Mouse (Mus musculus) stomach, embryonic 15.5 days (tissue): ENCODE results near the gene Ctnnb1. TPM values are rescaled to one million over a fixed set of nuclear protein-coding genes. Genes with fewer than 3 reads are reported as not detected.

Experiments used
- ATAC-seq: fragments of 200-750 bp; cut with Nextera tagmentation; 2 replicates; pipeline ENCODE4 v1.8.0; 2017; ENCODE audit warnings: low read depth, moderate number of reproducible peaks, moderate TSS enrichment; ENCODE audit not compliant: insufficient read depth, low FRiP score
- H3K27ac ChIP-seq: fragments of 300-500 bp; sonication (generic); 2 replicates; pipeline ENCODE4 v1.5.1; 2015; ENCODE audit warnings: mild to moderate bottlenecking, inconsistent platforms
- H3K27me3 ChIP-seq: fragments of 300-500 bp; sonication (generic); replicated peaks from 2 replicates; pipeline ENCODE4 v1.6.1; 2015; ENCODE audit warnings: inconsistent platforms
- H3K36me3 ChIP-seq: fragments of 300-500 bp; sonication (generic); 2 replicates; pipeline ENCODE4 v1.6.1; 2015; ENCODE audit warnings: inconsistent platforms
- H3K4me1 ChIP-seq: fragments of 300-500 bp; sonication (generic); 2 replicates; pipeline ENCODE4 v1.6.1; 2015; ENCODE audit warnings: inconsistent platforms
- H3K4me2 ChIP-seq: fragments of 300-500 bp; sonication (generic); 2 replicates; pipeline ENCODE4 v1.6.1; 2015; ENCODE audit warnings: mild to moderate bottlenecking, inconsistent platforms
- H3K4me3 ChIP-seq: fragments of 300-500 bp; sonication (generic); replicated peaks from 2 replicates; pipeline ENCODE4 v1.5.1; 2015; ENCODE audit warnings: inconsistent platforms
- H3K9ac ChIP-seq: fragments of 300-500 bp; sonication (generic); 2 replicates; pipeline ENCODE4 v1.6.1; 2015; ENCODE audit warnings: inconsistent platforms
- H3K9me3 ChIP-seq: fragments of 300-500 bp; sonication (generic); 2 replicates; pipeline ENCODE4 v1.6.1; 2016; ENCODE audit warnings: inconsistent platforms
- WGBS: fragments of 180-500 bp; shearing (Covaris S2); methylation state at CpG from one replicate; pipeline ENCODE4 v1.1.7; 2015; 5-methylcytosine and 5-hydroxymethylcytosine counted together
- polyA plus RNA-seq: library from polyadenylated mRNA; unstranded; fragments of >200 nt; fragmentation: Nextera tagmentation; extraction: Ambion mirVana; gene quantifications from 2 replicates; pipeline ENCODE4 v1.2.1, GENCODE M21; 2015

Gene Ctnnb1
- polyA plus RNA-seq, 1 experiment from 2014 or later = 502 TPM

GRCm38 (mm10) chr9:120986255-120986654, 57.2 kb downstream of the Ctnnb1 start:
- Histone ChIP-seq H3K9me3 (no peaks in the 10 kb centered on the region), H3K4me1 (peaks cover 24% of the 10 kb centered on the region), H3K27me3 (no peaks in the 10 kb centered on the region), H3K4me2 (no peak overlapping the region), H3K9ac (no peak overlapping the region), H3K36me3 (no peaks in the 10 kb centered on the region), H3K27ac (no peak overlapping the region), H3K4me3 (no peak overlapping the region)
- no peak for ATAC-seq
- WGBS = 93% methylated on average over 3 of the region's 3 CpGs

- Histone ChIP-seq H3K4me3 (no peak overlapping the region), H3K27ac (no peak overlapping the region), H3K4me1 (peaks cover 24% of the 10 kb centered on the region), H3K9ac (no peak overlapping the region), H3K9me3 (no peaks in the 10 kb centered on the region), H3K36me3 (no peaks in the 10 kb centered on the region), H3K27me3 (no peaks in the 10 kb centered on the region), H3K4me2 (no peak overlapping the region)
- WGBS = 66% methylated on average over 4 of the region's 4 CpGs
- no peak for ATAC-seq
These were observed 58.0 kb downstream of the Ctnnb1 start for GRCm38 (mm10) chr9:120986994-120987393.

GRCm38 (mm10) chr9:120988088-120988487, 59.1 kb downstream of the Ctnnb1 start:
- H3K36me3 ChIP-seq = no peaks in the 10 kb centered on the region
- H3K27ac ChIP-seq = no peak overlapping the region; the same call in 1 of the 2 replicates
- H3K9ac ChIP-seq = no peak overlapping the region
- no peaks in the 10 kb centered on the region for H3K27me3 ChIP-seq
- H3K4me3 ChIP-seq = no peak overlapping the region
- no peaks in the 10 kb centered on the region for H3K9me3 ChIP-seq
- H3K4me2 ChIP-seq = no peak overlapping the region
- ATAC-seq = no peak
- peaks cover 24% of the 10 kb centered on the region for H3K4me1 ChIP-seq
- WGBS = 47% methylated on average over 9 of the region's 9 CpGs

GRCm38 (mm10) chr9:120989806-120990700, 61.0 kb downstream of the Ctnnb1 start:
- peak overlapping the region; percentile 8; the same call in 1 of the 2 replicates for H3K4me2 ChIP-seq
- WGBS = 48% methylated on average over 15 of the region's 15 CpGs
- peak overlapping the region; percentile 51 for H3K27ac ChIP-seq
- no peaks in the 10 kb centered on the region for H3K9me3 ChIP-seq
- no peaks in the 10 kb centered on the region for H3K27me3 ChIP-seq
- H3K9ac ChIP-seq = no peak overlapping the region
- ATAC-seq = no peak
- H3K36me3 ChIP-seq = no peaks in the 10 kb centered on the region
- H3K4me1 ChIP-seq = peaks cover 21% of the 10 kb centered on the region
- no peak overlapping the region for H3K4me3 ChIP-seq

- 59% methylated on average over 2 of the region's 2 CpGs for WGBS
- no peaks in the 10 kb centered on the region for H3K36me3 ChIP-seq
- H3K4me1 ChIP-seq = peaks cover 21% of the 10 kb centered on the region
- no peaks in the 10 kb centered on the region for H3K27me3 ChIP-seq
- H3K27ac ChIP-seq = no peak overlapping the region
- H3K9me3 ChIP-seq = no peaks in the 10 kb centered on the region
- H3K4me2 ChIP-seq = no peak overlapping the region
- ATAC-seq = no peak
- no peak overlapping the region for H3K9ac ChIP-seq
- no peak overlapping the region for H3K4me3 ChIP-seq
These were observed 62.8 kb downstream of the Ctnnb1 start for GRCm38 (mm10) chr9:120991801-120992200.

- H3K4me1 ChIP-seq = peaks cover 22% of the 10 kb centered on the region
- no peaks in the 10 kb centered on the region for H3K9me3 ChIP-seq
- ATAC-seq = no peak
- no peaks in the 10 kb centered on the region for H3K27me3 ChIP-seq
- no peaks in the 10 kb centered on the region for H3K36me3 ChIP-seq
- no peak overlapping the region for H3K4me3 ChIP-seq
- no peak overlapping the region for H3K27ac ChIP-seq
- H3K9ac ChIP-seq = no peak overlapping the region
- no peak overlapping the region for H3K4me2 ChIP-seq
- 78% methylated on average over 10 of the region's 10 CpGs for WGBS
These were observed 64.0 kb downstream of the Ctnnb1 start for GRCm38 (mm10) chr9:120993004-120993403.

GRCm38 (mm10) chr9:120994223-120995155, 65.5 kb downstream of the Ctnnb1 start:
- Histone ChIP-seq H3K9me3 (no peaks in the 10 kb centered on the region), H3K4me2 (no peak overlapping the region), H3K27me3 (no peaks in the 10 kb centered on the region), H3K9ac (no peak overlapping the region), H3K4me3 (no peak overlapping the region), H3K27ac (no peak overlapping the region), H3K36me3 (no peaks in the 10 kb centered on the region), H3K4me1 (peaks cover 15% of the 10 kb centered on the region; the same call in 1 of the 2 replicates)
- ATAC-seq = no peak
- WGBS = 61% methylated on average over 15 of the region's 15 CpGs

GRCm38 (mm10) chr9:120998696-120999095, 69.7 kb downstream of the Ctnnb1 start:
- no peak for ATAC-seq
- 67% methylated on average over 11 of the region's 11 CpGs for WGBS
- no peak overlapping the region for H3K9ac ChIP-seq
- H3K4me3 ChIP-seq = no peak overlapping the region
- no peaks in the 10 kb centered on the region for H3K36me3 ChIP-seq
- H3K4me2 ChIP-seq = no peak overlapping the region
- no peaks in the 10 kb centered on the region for H3K9me3 ChIP-seq
- H3K4me1 ChIP-seq = peaks cover 22% of the 10 kb centered on the region
- no peaks in the 10 kb centered on the region for H3K27me3 ChIP-seq
- no peak overlapping the region for H3K27ac ChIP-seq

GRCm38 (mm10) chr9:121000641-121001320, 71.8 kb downstream of the Ctnnb1 start:
- ATAC-seq = peak; percentile 44; the same call in 1 of the 2 replicates

GRCm38 (mm10) chr9:121001681-121002540, 72.9 kb downstream of the Ctnnb1 start:
- H3K4me2 ChIP-seq = no peak overlapping the region
- 68% methylated on average over 15 of the region's 15 CpGs for WGBS
- H3K4me1 ChIP-seq = peaks cover 22% of the 10 kb centered on the region
- 0 out of 2 replicates have a peak overlapping the region, but pooled peaks have one; percentile 75 for H3K27ac ChIP-seq
- no peaks in the 10 kb centered on the region for H3K36me3 ChIP-seq
- peak; percentile 37; the same call in 1 of the 2 replicates for ATAC-seq
- no peak overlapping the region for H3K4me3 ChIP-seq
- H3K9me3 ChIP-seq = no peaks in the 10 kb centered on the region
- no peak overlapping the region for H3K9ac ChIP-seq
- H3K27me3 ChIP-seq = no peaks in the 10 kb centered on the region

More at GRCm38 (mm10) chr9:121000641-121001320, 71.8 kb downstream of the Ctnnb1 start:
- Histone ChIP-seq H3K4me2 (no peak overlapping the region), H3K9ac (no peak overlapping the region), H3K36me3 (no peaks in the 10 kb centered on the region), H3K27me3 (no peaks in the 10 kb centered on the region), H3K4me3 (no peak overlapping the region), H3K27ac (peak overlapping the region; percentile 75), H3K4me1 (peaks cover 22% of the 10 kb centered on the region), H3K9me3 (no peaks in the 10 kb centered on the region)
- 40% methylated on average over 7 of the region's 7 CpGs for WGBS
